Mouse (Mus musculus): Measurements from ENCODE around the gene Xrra1. TPM values are rescaled to one million over a fixed set of nuclear protein-coding genes. Genes with fewer than 3 reads are reported as not detected.

Xrra1 gene
- polyA plus RNA-seq, 2 experiments: not detected

- under 1% methylated on average over 17 of the region's 19 CpGs for WGBS (ENCODE audit: insufficient replicate concordance)
- peak overlapping the region; percentile 73 for H3K9ac ChIP-seq (replicated peaks)
- H3K4me1 ChIP-seq (replicated peaks; ENCODE audit: control insufficient read depth in 2 of 2, insufficient read depth in 2 of 2, low read length in 1 of 2): peaks cover 15 to 16% of the 10 kb centered on the region in 2 experiments
- peak overlapping the region; percentile 71 to 94 for H3K4me3 ChIP-seq (ENCODE audit: insufficient read depth in 1 of 2, low read depth in 2 of 2, low read length in 2 of 2)
- peaks cover 14% of the 10 kb centered on the region for H3K36me3 ChIP-seq (replicated peaks; ENCODE audit: control insufficient read depth, insufficient read depth, low read depth)
- TF ChIP-seq CTCF (IDR thresholded peaks at IDR 0.05; ENCODE audit: low read depth): 0 out of 2 replicates have a peak, but pooled peaks have one; percentile 4
- TF ChIP-seq EP300 (IDR thresholded peaks at IDR 0.05; ENCODE audit: low read depth): no peak
- H3K4me2 ChIP-seq (ENCODE audit: low read depth): peak overlapping the region; percentile 98
- ATAC-seq (ENCODE audit: insufficient read depth) (peak; percentile 63), DNase-seq (ENCODE audit: low read depth in 3 of 3, low spot score in 3 of 3) (no peak)
- H3K27me3 ChIP-seq (ENCODE audit: control insufficient read depth, insufficient read depth, low read length): no peaks in the 10 kb centered on the region
- H3K27ac ChIP-seq: peak overlapping the region; percentile 28; the same call in 1 of the 2 replicates
- H3K9me3 ChIP-seq (ENCODE audit: control insufficient read depth, low read length): no peaks in the 10 kb centered on the region
These were observed 622 bp upstream of the Xrra1 start for GRCm38 (mm10) chr7:99858175-99858812.

DNA sequence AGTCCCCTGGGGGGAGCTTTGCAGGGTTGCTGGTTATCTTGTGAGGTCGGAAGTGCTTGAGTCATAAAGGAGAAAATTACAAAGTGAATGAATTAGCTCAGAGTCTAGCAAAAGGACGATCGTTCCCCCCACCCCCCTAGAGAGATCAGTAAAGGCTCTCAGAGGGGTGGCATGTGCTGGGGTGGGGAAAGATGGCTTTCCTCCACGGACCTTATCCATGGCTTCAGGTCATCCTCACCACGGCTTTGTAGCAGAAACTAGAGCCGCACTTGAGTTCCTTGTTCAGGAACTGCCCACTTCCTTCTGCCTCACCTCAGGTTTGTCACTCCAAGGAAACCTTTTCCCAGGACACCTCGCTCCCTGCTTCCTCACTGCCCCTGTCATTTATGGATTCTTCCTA, 4.4 kb downstream of the Xrra1 start, which contains the start of gene Spcs2:
Spcs2 (minus strand) TSS at position 101 of the 400 bp plus-strand sequence.
- H3K4me1 ChIP-seq (replicated peaks; ENCODE audit: control insufficient read depth in 2 of 2, insufficient read depth in 2 of 2, low read length in 1 of 2): peaks cover 1 to 3% of the 10 kb centered on the region in 2 experiments; a peak in 1 of 4 replicates
- no peak within 1 kb of the TSS for H3K4me2 ChIP-seq (ENCODE audit: low read depth)
- H3K9me3 ChIP-seq (ENCODE audit: control insufficient read depth, low read length): no peaks in the 10 kb centered on the region
- no peak within 1 kb of the TSS for H3K27ac ChIP-seq
- TF ChIP-seq EP300 (IDR thresholded peaks at IDR 0.05; ENCODE audit: low read depth) (no peak), CTCF (IDR thresholded peaks at IDR 0.05; ENCODE audit: low read depth) (no peak)
- no peak within 1 kb of the TSS for H3K4me3 ChIP-seq (ENCODE audit: insufficient read depth in 1 of 2, low read depth in 2 of 2, low read length in 2 of 2)
- DNase-seq (ENCODE audit: low read depth in 3 of 3, low spot score in 3 of 3) (no peak), ATAC-seq (ENCODE audit: insufficient read depth) (no peak)
- WGBS (ENCODE audit: insufficient replicate concordance): 34% methylated on average over 7 of the region's 7 CpGs
- no peaks in the 10 kb centered on the region for H3K27me3 ChIP-seq (ENCODE audit: control insufficient read depth, insufficient read depth, low read length)
- no peaks in the 10 kb centered on the region for H3K36me3 ChIP-seq (replicated peaks; ENCODE audit: control insufficient read depth, insufficient read depth, low read depth)
- H3K9ac ChIP-seq (replicated peaks): no peak within 1 kb of the TSS

DNA sequence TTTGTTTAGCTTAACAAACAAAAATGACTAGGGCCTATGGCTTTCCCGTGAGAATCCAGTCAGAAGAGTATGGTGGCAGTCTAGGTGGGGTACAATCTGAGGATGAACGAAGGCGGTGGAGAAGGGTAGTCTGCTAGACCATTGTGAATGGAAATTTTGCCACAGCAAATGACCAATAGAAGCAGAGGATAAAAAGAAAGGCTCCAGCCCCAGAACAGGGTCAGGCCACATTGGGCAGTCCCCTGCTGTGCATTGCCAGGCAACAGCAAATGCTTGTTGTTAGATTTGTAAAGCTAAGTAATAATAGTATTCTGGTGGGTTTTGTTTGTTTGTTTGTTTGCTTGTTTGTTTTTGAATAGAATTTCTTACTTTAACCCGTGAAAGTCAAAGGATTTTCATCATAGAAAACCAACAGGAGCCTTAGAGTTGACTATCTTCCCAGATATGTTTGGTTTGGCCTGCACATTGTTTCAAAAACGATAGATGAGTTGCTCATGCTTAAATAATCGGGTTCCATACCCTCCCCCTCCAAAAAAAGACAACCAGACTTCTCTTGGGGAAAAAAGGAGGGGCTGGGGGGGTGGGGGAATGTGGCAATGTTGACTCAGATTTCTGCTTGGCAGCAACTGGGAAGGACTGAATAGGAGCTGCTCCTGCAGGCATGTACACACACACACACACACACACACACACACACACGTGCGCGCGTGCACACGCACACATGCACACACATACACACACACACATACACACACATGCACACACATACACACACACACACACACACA, 5.5 kb downstream of the Xrra1 start:
- Histone ChIP-seq H3K4me2 (ENCODE audit: low read depth) (no peak overlapping the region), H3K4me1 (replicated peaks; ENCODE audit: control insufficient read depth in 2 of 2, insufficient read depth in 2 of 2, low read length in 1 of 2) (0 out of 4 replicates have a peak, but pooled peaks cover 0 to 1% of the 10 kb centered on the region in 2 experiments), H3K36me3 (replicated peaks; ENCODE audit: control insufficient read depth, insufficient read depth, low read depth) (no peaks in the 10 kb centered on the region), H3K4me3 (ENCODE audit: insufficient read depth in 1 of 2, low read depth in 2 of 2, low read length in 2 of 2) (no peak overlapping the region), H3K27ac (no peak overlapping the region), H3K9me3 (ENCODE audit: control insufficient read depth, low read length) (no peaks in the 10 kb centered on the region), H3K9ac (replicated peaks) (no peak overlapping the region), H3K27me3 (ENCODE audit: control insufficient read depth, insufficient read depth, low read length) (no peaks in the 10 kb centered on the region)
- TF ChIP-seq CTCF (IDR thresholded peaks at IDR 0.05; ENCODE audit: low read depth): no peak
- TF ChIP-seq EP300 (IDR thresholded peaks at IDR 0.05; ENCODE audit: low read depth): no peak
- no peak for DNase-seq (ENCODE audit: low read depth in 3 of 3, low spot score in 3 of 3)
- ATAC-seq (ENCODE audit: insufficient read depth): no peak
- WGBS (ENCODE audit: insufficient replicate concordance): 65% methylated on average over 11 of the region's 11 CpGs

GRCm38 (mm10) chr7:99865219-99865618, 6.3 kb downstream of the Xrra1 start:
- Histone ChIP-seq H3K4me2 (ENCODE audit: low read depth) (no peak overlapping the region), H3K27me3 (ENCODE audit: control insufficient read depth, insufficient read depth, low read length) (no peaks in the 10 kb centered on the region), H3K4me1 (replicated peaks; ENCODE audit: control insufficient read depth in 2 of 2, insufficient read depth in 2 of 2, low read length in 1 of 2) (0 out of 4 replicates have a peak, but pooled peaks cover 0 to 1% of the 10 kb centered on the region in 2 experiments), H3K4me3 (ENCODE audit: insufficient read depth in 1 of 2, low read depth in 2 of 2, low read length in 2 of 2) (no peak overlapping the region), H3K9me3 (ENCODE audit: control insufficient read depth, low read length) (no peaks in the 10 kb centered on the region), H3K36me3 (replicated peaks; ENCODE audit: control insufficient read depth, insufficient read depth, low read depth) (no peaks in the 10 kb centered on the region), H3K27ac (no peak overlapping the region), H3K9ac (replicated peaks) (no peak overlapping the region)
- WGBS (ENCODE audit: insufficient replicate concordance): 37% methylated on average over 3 of the region's 3 CpGs
- TF ChIP-seq CTCF (IDR thresholded peaks at IDR 0.05; ENCODE audit: low read depth): no peak
- TF ChIP-seq EP300 (IDR thresholded peaks at IDR 0.05; ENCODE audit: low read depth): no peak
- ATAC-seq (ENCODE audit: insufficient read depth): no peak
- DNase-seq (ENCODE audit: low read depth in 3 of 3, low spot score in 3 of 3): no peak

- TF ChIP-seq CTCF (IDR thresholded peaks at IDR 0.05; ENCODE audit: low read depth) (no peak), EP300 (IDR thresholded peaks at IDR 0.05; ENCODE audit: low read depth) (no peak)
- H3K27ac ChIP-seq: no peak overlapping the region
- 36% methylated on average over 4 of the region's 4 CpGs for WGBS (ENCODE audit: insufficient replicate concordance)
These were observed 10.4 kb downstream of the Xrra1 start for GRCm38 (mm10) chr7:99869296-99869695.

More at GRCm38 (mm10) chr7:99869296-99869695, 10.4 kb downstream of the Xrra1 start:
- Histone ChIP-seq H3K4me2 (ENCODE audit: low read depth) (no peak overlapping the region), H3K9me3 (ENCODE audit: control insufficient read depth, low read length) (no peaks in the 10 kb centered on the region), H3K27me3 (ENCODE audit: control insufficient read depth, insufficient read depth, low read length) (no peaks in the 10 kb centered on the region), H3K4me1 (replicated peaks; ENCODE audit: control insufficient read depth in 2 of 2, insufficient read depth in 2 of 2, low read length in 1 of 2) (0 out of 4 replicates have a peak, but pooled peaks cover 0 to 1% of the 10 kb centered on the region in 2 experiments), H3K9ac (replicated peaks) (no peak overlapping the region), H3K4me3 (ENCODE audit: insufficient read depth in 1 of 2, low read depth in 2 of 2, low read length in 2 of 2) (no peak overlapping the region), H3K36me3 (replicated peaks; ENCODE audit: control insufficient read depth, insufficient read depth, low read depth) (no peaks in the 10 kb centered on the region)
- DNase-seq (ENCODE audit: low read depth in 3 of 3, low spot score in 3 of 3) (no peak), ATAC-seq (ENCODE audit: insufficient read depth) (no peak)

All from liver, embryonic 14.5 days (tissue).